Mouse (Mus musculus) embryonic facial prominence, embryonic 15.5 days (tissue): ENCODE data around the gene Cog1. TPM values are rescaled to one million over a fixed set of nuclear protein-coding genes. Genes with fewer than 3 reads are reported as not detected.
A peak's percentile ranks its signal among the peaks of the same experiment; 100 is the strongest.
"Not testable (repeated sequence)": the region's sequence is repeated elsewhere in the genome, so short reads cannot be mapped to it uniquely, and the experiment has no call there.

Source experiments
- ATAC-seq: fragments of 200-750 bp; cut with Nextera tagmentation; 2 replicates; pipeline ENCODE4 v1.8.0; 2017; ENCODE audit warnings: low read depth, moderate TSS enrichment; ENCODE audit not compliant: insufficient number of reproducible peaks, low FRiP score, low TSS enrichment
- H3K27ac ChIP-seq: fragments of 300-500 bp; sonication (generic); replicated peaks from 2 replicates; pipeline ENCODE4 v1.5.1; 2015; ENCODE audit warnings: mild to moderate bottlenecking, inconsistent platforms
- H3K27me3 ChIP-seq: fragments of 300-500 bp; sonication (generic); 2 replicates; pipeline ENCODE4 v1.6.1; 2015; ENCODE audit warnings: inconsistent platforms
- H3K36me3 ChIP-seq: fragments of 300-500 bp; sonication (generic); 2 replicates; pipeline ENCODE4 v1.6.1; 2015; ENCODE audit warnings: mild to moderate bottlenecking, inconsistent platforms
- H3K4me1 ChIP-seq: fragments of 300-500 bp; sonication (generic); 2 replicates; pipeline ENCODE4 v1.6.1; 2015; ENCODE audit warnings: inconsistent platforms
- H3K4me2 ChIP-seq: fragments of 300-500 bp; sonication (generic); replicated peaks from 2 replicates; pipeline ENCODE4 v1.6.1; 2015; ENCODE audit warnings: mild to moderate bottlenecking, inconsistent platforms
- H3K4me3 ChIP-seq: fragments of 300-500 bp; sonication (generic); replicated peaks from 2 replicates; pipeline ENCODE4 v1.5.1; 2015; ENCODE audit warnings: mild to moderate bottlenecking, inconsistent platforms
- H3K9ac ChIP-seq: fragments of 300-500 bp; sonication (generic); 2 replicates; pipeline ENCODE4 v1.6.1; 2015; ENCODE audit warnings: inconsistent platforms
- H3K9me3 ChIP-seq: fragments of 300-500 bp; sonication (generic); replicated peaks from 2 replicates; pipeline ENCODE4 v1.6.1; 2016; ENCODE audit warnings: inconsistent platforms
- WGBS: fragments of 180-500 bp; shearing (Covaris S2); methylation state at CpG from one replicate; pipeline ENCODE4 v1.1.7; 2015; 5-methylcytosine and 5-hydroxymethylcytosine counted together
- polyA plus RNA-seq: library from polyadenylated mRNA; unstranded; fragments of >200 nt; fragmentation: Nextera tagmentation; extraction: Ambion mirVana; gene quantifications from 2 replicates; pipeline ENCODE4 v1.2.1, GENCODE M21; 2015

Cog1 gene
- polyA plus RNA-seq, 1 experiment from 2014 or later, result 27.6 TPM

DNA sequence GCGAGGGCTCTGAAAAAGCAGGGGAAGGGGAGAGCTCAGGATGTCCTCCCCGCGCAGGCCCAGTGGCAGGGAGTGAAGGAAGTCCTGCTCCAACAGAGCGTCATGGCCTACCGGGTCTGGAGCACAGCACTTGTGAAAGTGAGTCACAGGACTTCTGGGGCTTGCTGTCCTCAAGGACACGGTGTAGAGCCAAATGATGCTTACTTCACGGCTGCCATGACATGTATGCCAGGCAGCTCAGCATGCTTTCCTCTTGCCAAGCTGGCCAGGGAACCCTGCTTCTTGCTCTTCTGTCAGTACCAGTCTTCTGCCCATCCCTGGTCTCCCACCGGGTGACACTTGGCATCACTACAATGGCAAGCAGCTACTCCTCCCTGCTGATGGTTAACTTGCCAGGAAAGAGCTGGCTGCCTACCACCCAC lies 7.6 kb downstream of the Cog1 start:
- no peak overlapping the region for H3K4me2 ChIP-seq
- no peaks in the 10 kb centered on the region for H3K9me3 ChIP-seq
- no peak overlapping the region for H3K4me3 ChIP-seq
- peaks cover 19% of the 10 kb centered on the region for H3K4me1 ChIP-seq
- H3K9ac ChIP-seq, result no peak overlapping the region
- ATAC-seq, result no peak
- 86% methylated on average over 8 of the region's 8 CpGs for WGBS
- no peak overlapping the region for H3K27ac ChIP-seq
- H3K36me3 ChIP-seq, result peaks cover 92% of the 10 kb centered on the region
- no peaks in the 10 kb centered on the region for H3K27me3 ChIP-seq

DNA sequence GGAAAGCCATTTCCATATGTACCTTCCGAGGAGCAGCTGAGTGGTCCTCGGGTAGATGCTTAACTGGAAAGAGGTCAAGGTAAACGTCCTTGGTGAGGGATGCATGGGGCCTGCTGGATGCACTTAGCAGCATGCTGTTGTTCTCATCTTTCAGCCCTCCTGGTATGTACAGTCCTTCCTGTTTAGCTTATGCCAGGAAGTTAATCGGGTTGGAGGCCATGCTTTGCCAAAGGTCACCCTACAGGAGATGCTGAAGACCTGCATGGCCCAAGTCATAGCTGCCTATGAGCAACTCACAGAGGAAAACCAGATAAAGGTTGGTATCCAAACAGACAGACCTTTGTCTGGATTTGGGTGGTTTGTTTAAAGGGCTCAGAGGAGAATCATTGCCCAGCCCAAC lies 8.3 kb downstream of the Cog1 start:
- 51% methylated on average over 4 of the region's 4 CpGs for WGBS
- Histone ChIP-seq H3K4me2 (no peak overlapping the region), H3K27me3 (no peaks in the 10 kb centered on the region), H3K4me3 (no peak overlapping the region), H3K4me1 (peaks cover 15% of the 10 kb centered on the region; the same call in 1 of the 2 replicates), H3K9me3 (no peaks in the 10 kb centered on the region), H3K27ac (no peak overlapping the region), H3K36me3 (peaks cover 93% of the 10 kb centered on the region), H3K9ac (no peak overlapping the region)
- no peak for ATAC-seq

DNA sequence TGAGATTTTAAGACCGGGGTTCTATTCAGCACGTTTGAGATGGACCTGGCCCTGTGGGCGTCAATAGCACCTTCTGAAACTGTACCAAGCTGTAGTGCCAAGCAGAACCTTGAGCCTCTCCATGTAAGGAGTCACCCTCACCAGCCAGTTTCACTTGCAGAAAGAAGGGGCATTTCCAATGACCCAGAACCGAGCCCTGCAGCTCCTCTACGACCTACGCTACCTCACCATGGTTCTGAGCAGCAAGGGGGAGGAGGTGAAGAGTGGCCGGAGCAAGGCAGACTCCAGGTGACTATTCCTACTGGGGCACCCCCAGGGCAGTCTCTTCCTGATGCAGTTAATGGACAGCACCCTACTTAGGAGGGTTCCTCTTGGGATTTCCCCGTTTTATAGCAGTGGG lies 9.3 kb downstream of the Cog1 start:
- 84% methylated on average over 8 of the region's 8 CpGs for WGBS
- Histone ChIP-seq H3K4me1 (peaks cover 15% of the 10 kb centered on the region; the same call in 1 of the 2 replicates), H3K27me3 (no peaks in the 10 kb centered on the region), H3K4me3 (no peak overlapping the region), H3K27ac (no peak overlapping the region), H3K9ac (no peak overlapping the region), H3K4me2 (no peak overlapping the region), H3K9me3 (no peaks in the 10 kb centered on the region), H3K36me3 (peaks cover 89% of the 10 kb centered on the region)
- ATAC-seq, result no peak

DNA sequence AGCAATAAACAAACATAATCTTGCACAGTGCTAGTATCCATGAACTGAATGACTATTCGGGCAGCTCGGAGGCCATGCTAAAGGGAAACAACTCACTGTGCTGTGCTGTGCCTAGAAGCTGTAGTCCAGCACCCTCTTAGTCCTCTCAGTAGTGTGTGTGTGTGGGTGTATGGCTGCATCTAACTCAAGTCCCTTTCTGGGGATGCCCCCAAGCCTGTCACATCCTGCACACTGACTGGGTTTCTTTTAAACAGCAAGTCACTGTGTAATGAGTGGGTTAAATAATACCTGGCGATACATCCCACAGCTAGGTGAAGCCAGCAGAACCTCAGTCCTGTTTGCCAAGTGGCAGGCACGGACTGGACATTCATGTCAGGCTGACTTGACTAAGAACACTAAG lies 9.8 kb downstream of the Cog1 start:
- Histone ChIP-seq H3K4me3 (no peak overlapping the region), H3K4me2 (no peak overlapping the region), H3K4me1 (peaks cover 15% of the 10 kb centered on the region; the same call in 1 of the 2 replicates), H3K27me3 (no peaks in the 10 kb centered on the region), H3K9me3 (no peaks in the 10 kb centered on the region), H3K36me3 (peaks cover 88% of the 10 kb centered on the region), H3K27ac (no peak overlapping the region), H3K9ac (no peak overlapping the region)
- no peak for ATAC-seq
- 83% methylated on average over 4 of the region's 4 CpGs for WGBS

DNA sequence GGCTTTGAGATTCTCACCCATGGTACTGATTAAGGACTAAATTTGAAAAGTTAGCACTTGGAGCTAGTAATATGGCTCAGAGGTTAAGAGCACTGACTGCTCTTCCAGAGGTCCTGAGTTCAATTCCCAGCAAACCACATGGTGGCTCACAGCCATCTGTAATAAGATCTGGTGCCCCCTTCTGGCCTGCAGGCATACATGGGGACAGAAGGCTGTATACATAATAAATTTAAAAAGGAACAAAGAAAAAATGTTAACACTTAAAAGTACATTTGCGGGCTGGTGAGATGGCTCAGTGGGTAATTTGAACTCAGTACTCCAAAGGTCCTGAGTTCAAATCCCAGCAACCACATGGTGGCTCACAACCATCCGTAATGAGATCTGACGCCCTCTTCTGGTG lies 11.2 kb downstream of the Cog1 start:
- WGBS, result 92% methylated on average over 3 of the region's 3 CpGs
- not testable (repeated sequence) for H3K4me3 ChIP-seq, ATAC-seq

DNA sequence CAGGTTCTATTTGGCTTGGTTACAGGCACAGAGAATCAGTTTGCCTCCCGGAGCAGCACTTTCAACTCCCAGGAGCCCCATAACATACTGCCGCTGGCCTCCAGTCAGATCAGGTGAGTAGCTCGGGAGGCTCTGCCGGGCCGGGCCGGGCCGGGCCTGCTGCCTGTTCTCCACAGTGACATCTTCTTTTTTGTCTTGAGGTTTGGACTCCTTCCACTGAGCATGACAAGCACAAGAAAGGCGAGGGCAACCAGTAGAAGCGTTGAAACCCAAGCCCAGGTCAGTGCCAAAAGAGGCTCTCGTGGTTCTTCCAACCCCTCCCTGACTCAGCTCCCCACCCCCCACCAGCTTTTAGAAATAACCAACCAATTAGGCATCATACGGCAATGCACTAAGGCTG lies 12.0 kb downstream of the Cog1 start:
- 85% methylated on average over 11 of the region's 11 CpGs for WGBS
- peaks cover 74% of the 10 kb centered on the region for H3K36me3 ChIP-seq
- no peaks in the 10 kb centered on the region for H3K9me3 ChIP-seq
- no peak overlapping the region for H3K9ac ChIP-seq
- no peak overlapping the region for H3K4me2 ChIP-seq
- H3K4me3 ChIP-seq, result no peak overlapping the region
- no peak overlapping the region for H3K27ac ChIP-seq
- no peaks in the 10 kb centered on the region for H3K27me3 ChIP-seq
- ATAC-seq, result no peak
- no peaks in the 10 kb centered on the region for H3K4me1 ChIP-seq

More for the DNA sequence above, 11.2 kb downstream of the Cog1 start:
- H3K9me3 ChIP-seq, H3K27ac ChIP-seq, H3K4me2 ChIP-seq, H3K27me3 ChIP-seq, H3K9ac ChIP-seq, H3K4me1 ChIP-seq: not testable (repeated sequence)
- peaks cover 81% of the 10 kb centered on the region for H3K36me3 ChIP-seq

DNA sequence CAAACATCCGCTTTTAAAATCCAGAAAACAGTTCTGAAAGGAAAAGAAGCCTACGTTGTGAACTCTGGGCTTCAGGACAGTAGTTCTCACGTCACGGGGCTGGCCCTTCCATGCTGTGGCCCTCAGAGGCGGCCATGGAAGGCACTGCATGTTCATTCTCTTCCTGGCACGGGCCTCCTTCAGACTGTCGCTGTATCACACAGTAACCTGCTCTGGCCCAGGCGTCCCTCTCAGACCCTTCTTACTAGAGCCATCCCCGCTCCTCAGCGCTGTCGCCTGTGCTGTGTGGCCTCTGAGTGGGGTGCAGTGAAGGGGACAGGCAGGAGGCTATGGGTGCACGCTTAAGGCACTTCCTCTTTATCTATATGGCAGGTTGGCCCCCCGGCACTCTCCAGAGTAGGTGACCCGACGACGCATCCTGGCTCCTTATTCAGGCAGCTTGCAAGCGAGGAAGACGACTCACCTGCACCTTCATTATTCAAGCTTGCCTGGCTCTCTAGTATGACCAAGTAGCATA lies 12.9 kb downstream of the Cog1 start:
- Histone ChIP-seq H3K4me1 (peaks cover 5% of the 10 kb centered on the region), H3K4me3 (no peak overlapping the region), H3K36me3 (peaks cover 65% of the 10 kb centered on the region), H3K27ac (no peak overlapping the region), H3K27me3 (no peaks in the 10 kb centered on the region), H3K9me3 (no peaks in the 10 kb centered on the region), H3K9ac (no peak overlapping the region), H3K4me2 (no peak overlapping the region)
- ATAC-seq, result no peak
- WGBS, result 91% methylated on average over 18 of the region's 18 CpGs

DNA sequence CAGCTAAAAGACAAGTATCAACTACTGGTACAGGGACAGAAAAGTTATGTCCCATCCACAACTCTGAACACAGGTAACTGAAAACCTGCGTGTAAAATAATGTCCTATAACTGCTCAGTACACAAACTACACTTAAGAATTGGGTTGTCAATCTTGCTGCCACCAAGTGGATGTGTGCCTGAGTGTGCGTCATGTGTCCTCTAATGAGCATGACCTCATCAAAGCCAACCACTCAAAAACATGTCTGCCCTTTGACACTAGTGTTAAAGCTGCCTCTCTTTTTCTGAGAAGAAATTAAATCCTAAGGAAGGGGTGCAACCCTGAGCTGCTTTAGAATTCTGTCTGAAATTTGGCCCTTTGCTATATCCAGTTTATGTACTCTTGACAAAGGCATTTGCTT lies 15.3 kb downstream of the Cog1 start:
- no peak overlapping the region for H3K27ac ChIP-seq
- no peak overlapping the region for H3K9ac ChIP-seq
- no peak overlapping the region for H3K4me3 ChIP-seq
- H3K4me1 ChIP-seq, result peaks cover 21% of the 10 kb centered on the region
- no peaks in the 10 kb centered on the region for H3K27me3 ChIP-seq
- H3K9me3 ChIP-seq, result no peaks in the 10 kb centered on the region
- peaks cover 55% of the 10 kb centered on the region for H3K36me3 ChIP-seq
- ATAC-seq, result no peak
- WGBS, result 66% methylated on average over 2 of the region's 2 CpGs
- H3K4me2 ChIP-seq, result no peak overlapping the region

DNA sequence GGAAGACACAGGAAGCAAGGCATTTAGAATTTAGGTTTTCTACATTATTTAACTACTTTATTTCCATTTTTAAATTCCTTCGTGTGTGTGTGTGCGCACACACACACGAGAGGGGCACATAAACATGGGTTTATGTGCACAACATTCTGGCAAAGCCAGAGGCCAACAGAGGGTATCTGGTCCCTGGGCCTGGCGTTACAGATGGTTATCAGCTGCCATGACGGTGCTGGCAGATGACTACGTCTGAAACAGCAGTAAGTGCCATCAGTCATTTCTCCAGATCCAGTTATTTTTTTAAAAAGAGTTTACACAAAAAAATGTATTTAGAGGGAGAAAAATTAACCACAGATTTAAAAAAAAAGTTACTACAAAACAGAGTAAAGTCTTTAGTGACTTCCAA lies 17.2 kb downstream of the Cog1 start:
- Histone ChIP-seq H3K27me3 (no peaks in the 10 kb centered on the region), H3K9me3 (no peaks in the 10 kb centered on the region), H3K9ac (no peak overlapping the region), H3K36me3 (peaks cover 42% of the 10 kb centered on the region), H3K4me2 (no peak overlapping the region), H3K4me3 (no peak overlapping the region), H3K4me1 (peaks cover 21% of the 10 kb centered on the region), H3K27ac (no peak overlapping the region)
- no peak for ATAC-seq
- 68% methylated on average over 6 of the region's 6 CpGs for WGBS

DNA sequence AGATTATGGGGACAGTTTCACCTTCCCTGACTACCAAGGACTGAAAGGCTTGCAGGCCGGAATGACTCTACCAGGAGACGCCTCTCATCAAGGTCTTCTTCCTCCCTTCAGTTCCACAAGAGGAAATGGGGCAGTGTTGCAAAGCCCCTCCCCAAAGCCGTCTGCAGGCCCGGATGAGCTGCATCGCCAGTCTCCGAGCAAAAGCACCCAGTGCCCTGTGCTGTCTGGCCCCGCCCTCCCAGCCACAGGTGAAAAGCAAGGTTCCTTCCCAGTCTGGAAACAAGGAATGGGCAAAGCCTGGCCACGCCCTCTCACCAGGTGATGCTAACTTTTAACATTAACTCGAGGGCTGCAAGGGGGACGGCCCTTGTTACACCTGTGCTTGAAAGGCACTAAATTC lies 17.7 kb downstream of the Cog1 start:
- 0 out of 2 replicates have a peak overlapping the region, but pooled peaks have one; percentile 8 for H3K27ac ChIP-seq
- H3K9ac ChIP-seq, result no peak overlapping the region
- peaks cover 40% of the 10 kb centered on the region for H3K36me3 ChIP-seq
- no peak overlapping the region for H3K4me3 ChIP-seq
- H3K27me3 ChIP-seq, result no peaks in the 10 kb centered on the region
- H3K4me2 ChIP-seq, result no peak overlapping the region
- no peaks in the 10 kb centered on the region for H3K9me3 ChIP-seq
- H3K4me1 ChIP-seq, result peaks cover 21% of the 10 kb centered on the region
- ATAC-seq, result no peak
- WGBS, result 48% methylated on average over 10 of the region's 10 CpGs

DNA sequence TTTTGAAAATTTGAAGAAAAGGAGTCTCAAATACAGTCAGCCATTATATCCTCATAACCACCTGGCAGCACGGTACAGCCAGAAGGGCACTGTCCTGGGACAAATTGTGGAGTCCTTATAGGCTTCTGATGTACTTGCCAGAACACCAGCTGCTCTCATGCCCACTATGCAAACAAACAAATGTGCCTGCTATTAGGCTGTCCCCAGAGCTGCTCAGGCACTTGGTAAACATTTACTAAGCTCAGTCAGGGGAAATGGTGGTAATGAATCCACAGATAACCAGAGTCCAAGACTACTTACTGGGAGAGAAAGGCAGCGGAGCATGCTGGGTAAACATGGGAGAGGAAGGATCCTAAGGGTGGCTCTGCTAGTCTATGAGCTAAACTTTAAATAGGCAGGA lies 18.2 kb downstream of the Cog1 start:
- peaks cover 40% of the 10 kb centered on the region for H3K36me3 ChIP-seq
- H3K4me1 ChIP-seq, result peaks cover 21% of the 10 kb centered on the region
- 0 out of 2 replicates have a peak, but pooled peaks have one; percentile 39 for ATAC-seq
- no peak overlapping the region for H3K27ac ChIP-seq
- H3K4me3 ChIP-seq, result no peak overlapping the region
- no peaks in the 10 kb centered on the region for H3K9me3 ChIP-seq
- H3K27me3 ChIP-seq, result no peaks in the 10 kb centered on the region
- no peak overlapping the region for H3K4me2 ChIP-seq
- no peak overlapping the region for H3K9ac ChIP-seq
- WGBS, result 70% methylated on average over 2 of the region's 2 CpGs

DNA sequence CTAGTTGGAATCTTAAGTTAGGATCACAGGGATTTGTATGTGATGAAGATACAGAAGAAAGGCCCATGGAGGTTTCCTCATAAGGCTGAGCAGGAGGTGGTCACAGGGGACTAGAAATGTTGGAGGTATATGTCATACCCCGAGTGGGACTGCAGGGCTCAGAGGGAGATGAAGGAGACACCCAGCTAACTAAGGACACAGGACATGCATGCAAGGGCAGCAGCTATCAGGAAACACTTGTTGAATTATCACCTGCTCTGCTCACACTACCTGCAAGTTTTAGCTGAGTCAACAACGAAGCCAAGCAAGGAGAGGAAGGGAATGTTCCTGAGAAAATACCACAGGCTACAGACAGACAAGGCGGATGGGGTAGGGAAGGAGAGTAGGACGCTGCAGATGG lies 18.7 kb downstream of the Cog1 start:
- H3K36me3 ChIP-seq, result peaks cover 39% of the 10 kb centered on the region

More for the DNA sequence above, 18.7 kb downstream of the Cog1 start:
- Histone ChIP-seq H3K27me3 (no peaks in the 10 kb centered on the region), H3K4me2 (no peak overlapping the region), H3K9me3 (no peaks in the 10 kb centered on the region), H3K9ac (no peak overlapping the region), H3K27ac (0 out of 2 replicates have a peak overlapping the region, but pooled peaks have one; percentile 13), H3K4me3 (no peak overlapping the region), H3K4me1 (peaks cover 21% of the 10 kb centered on the region)
- 72% methylated on average over 4 of the region's 4 CpGs for WGBS
- ATAC-seq, result no peak
